Mouse (Mus musculus): Measurements from ENCODE around the gene A4galt.

GRCm38 (mm10) chr15:83182351-83182750 is 69.2 kb downstream of the A4galt start:
- no peak for TF ChIP-seq CHD2 (IDR thresholded peaks at IDR 0.05; ENCODE audit: low read depth, low read length)
- no peak for TF ChIP-seq ZC3H11A (IDR thresholded peaks at IDR 0.05; ENCODE audit: borderline replicate concordance, low read depth, low read length)
- TF ChIP-seq HCFC1 (IDR thresholded peaks at IDR 0.05; ENCODE audit: borderline replicate concordance, insufficient read depth, low read length) = no peak
- TF ChIP-seq ZNF384 (IDR thresholded peaks at IDR 0.05; ENCODE audit: low read depth, low read length) = no peak; the same call in 1 of the 2 replicates
- no peak for TF ChIP-seq MAFK (IDR thresholded peaks at IDR 0.05; ENCODE audit: insufficient read depth, low read depth, low read length)

All from ES-E14 (cell line).